Mouse (Mus musculus) ES-E14 (cell line): ENCODE measurements around the gene Fibp.

Source experiments
- CHD2 ChIP-seq: IDR thresholded peaks from 2 replicates; pipeline ENCODE4 v1.6.1; 2014; ENCODE audit warnings: mild to moderate bottlenecking, low read depth, low read length, inconsistent platforms
- HCFC1 ChIP-seq: IDR thresholded peaks from 2 replicates; pipeline ENCODE4 v1.6.1; 2012; ENCODE audit warnings: low read length, inconsistent platforms, borderline replicate concordance; ENCODE audit not compliant: insufficient read depth
- MAFK ChIP-seq: IDR thresholded peaks from 2 replicates; pipeline ENCODE4 v1.6.1; 2014; ENCODE audit warnings: mild to moderate bottlenecking, low read depth, low read length, inconsistent platforms; ENCODE audit not compliant: insufficient read depth
- ZNF384 ChIP-seq: IDR thresholded peaks from 2 replicates; pipeline ENCODE4 v1.6.1; 2012; ENCODE audit warnings: low read depth, low read length, inconsistent platforms

DNA sequence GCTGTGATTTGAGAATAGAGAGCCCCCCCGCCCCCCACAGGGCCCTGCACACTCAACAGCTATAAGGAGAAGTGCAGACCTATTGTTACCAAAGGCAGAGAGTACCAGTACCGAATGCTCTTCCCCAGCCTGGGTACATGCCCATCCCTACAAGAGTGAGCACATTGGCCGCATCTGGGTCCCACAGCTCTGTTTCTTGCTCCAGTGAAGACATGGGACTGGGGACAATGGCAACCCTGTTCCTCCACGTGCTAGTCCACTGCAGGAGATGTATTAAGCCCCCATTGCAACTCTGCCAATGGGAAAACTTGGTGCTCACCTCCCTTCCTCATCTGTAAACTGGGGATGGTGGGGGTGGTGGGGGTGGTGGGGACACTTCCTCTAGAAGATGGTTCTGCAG lies 46.6 kb upstream of the Fibp start:
- TF ChIP-seq ZNF384 (no peak), HCFC1 (no peak), CHD2 (no peak), MAFK (no peak)
